Mouse (Mus musculus) MEL-GATA-1-ER (cell line): ENCODE results near the gene Kcnq1.

Experiments used
- DNase-seq: peaks from one replicate; pipeline ENCODE4 v3.0.0-alpha.2; 2012; ENCODE audit warnings: low read depth; ENCODE audit errors: extremely low read depth

Kcnq1 gene

GRCm38 (mm10) chr7:143106062-143106461, at the start of gene Kcnq1:
Gene Kcnq1, plus strand, starts transcription at chr7:143106362.
- no peak for DNase-seq

GRCm38 (mm10) chr7:143057023-143057422, 49.1 kb upstream of the Kcnq1 start:
- DNase-seq: no peak

DNA sequence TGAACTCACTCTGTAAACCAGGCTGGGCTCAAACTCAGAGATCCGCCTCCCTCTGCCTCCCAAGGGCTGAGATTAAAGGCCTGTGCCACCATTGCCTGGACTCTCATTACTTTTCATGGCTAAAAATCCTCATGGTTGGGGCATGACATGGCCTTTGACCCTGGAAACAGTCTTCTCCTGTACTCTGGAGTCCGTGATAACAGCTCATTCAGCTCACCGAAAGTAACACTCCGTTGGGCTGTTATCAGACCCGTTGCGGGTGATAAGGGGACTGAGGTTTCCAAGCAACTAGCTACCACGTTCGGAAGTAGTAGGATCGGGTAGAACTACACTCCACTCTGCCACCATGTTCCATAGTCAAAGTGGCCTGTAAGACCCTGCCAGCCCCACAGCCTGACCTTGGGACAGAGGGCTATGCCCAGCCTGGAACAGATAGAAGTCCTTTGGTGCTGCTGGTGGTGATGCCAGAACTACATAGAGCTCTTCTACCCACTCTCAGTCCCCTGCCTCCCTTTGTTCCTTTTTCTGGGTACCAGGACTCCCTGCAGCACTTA, 48.4 kb upstream of the Kcnq1 start:
- DNase-seq: peak; percentile 70

GRCm38 (mm10) chr7:143058221-143058697, 47.9 kb upstream of the Kcnq1 start:
- DNase-seq: no peak

- DNase-seq: no peak
These were observed 46.8 kb upstream of the Kcnq1 start for GRCm38 (mm10) chr7:143059202-143059870.

DNA sequence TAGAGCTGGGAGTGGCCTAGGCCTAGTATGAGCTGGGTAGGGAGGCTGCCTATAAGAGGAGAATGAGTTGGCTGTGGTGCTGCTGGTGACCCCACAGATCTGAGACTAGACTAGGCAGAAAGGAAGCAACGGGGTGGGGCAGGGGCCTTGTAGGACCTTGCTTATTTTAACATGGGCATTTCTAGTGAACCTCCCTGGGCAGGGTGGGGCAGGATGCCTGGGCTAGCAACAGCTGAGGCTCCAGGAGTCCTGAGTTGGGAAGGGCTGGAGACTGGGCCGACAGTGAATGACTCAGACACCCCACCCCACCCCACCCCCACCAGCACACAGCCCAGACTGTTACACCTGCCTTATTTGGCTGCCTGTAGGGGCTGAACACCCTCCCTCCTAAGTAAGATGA, 43.5 kb upstream of the Kcnq1 start:
- no peak for DNase-seq

DNA sequence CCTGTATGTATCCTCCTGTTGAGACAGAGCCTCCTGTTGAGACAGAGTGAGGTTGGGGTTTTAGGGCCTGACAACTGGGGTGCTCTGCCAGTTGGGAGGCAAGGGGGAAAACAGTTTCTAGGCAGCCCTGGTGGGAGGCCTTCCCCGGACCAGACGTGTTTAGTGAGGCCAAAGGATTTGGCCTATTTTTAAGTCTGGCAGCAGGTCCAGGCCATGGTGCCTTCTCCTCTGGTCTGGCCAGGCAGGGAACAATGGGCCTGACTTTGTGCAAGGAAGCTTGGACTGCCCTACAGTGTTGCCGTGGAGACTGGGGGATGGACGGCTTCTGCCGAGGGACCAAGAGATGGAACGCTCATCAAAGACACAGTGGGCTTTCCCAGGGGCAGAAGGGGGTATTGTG, 41.9 kb upstream of the Kcnq1 start:
- no peak for DNase-seq

- no peak for DNase-seq
These were observed 40.5 kb upstream of the Kcnq1 start for GRCm38 (mm10) chr7:143065692-143066091.

DNA sequence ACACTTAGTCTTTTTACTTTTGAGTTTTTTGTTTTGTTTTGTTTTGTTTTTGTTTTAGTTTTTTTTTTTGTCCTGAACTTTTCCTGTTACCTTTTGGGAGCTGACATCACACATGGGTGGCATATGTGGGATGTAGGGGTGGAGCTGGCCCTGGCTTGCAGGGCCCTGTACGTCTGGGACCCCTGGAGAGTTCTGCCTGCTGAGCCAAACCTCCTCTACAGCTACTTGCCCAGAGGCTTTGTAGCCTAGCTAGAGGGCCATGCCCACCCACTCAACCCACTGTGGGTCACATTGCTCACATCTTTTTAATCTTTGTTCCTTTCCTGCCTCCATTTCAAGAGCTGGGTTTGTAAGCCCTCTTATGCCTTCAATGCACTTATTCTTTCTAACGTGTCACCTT, 38.7 kb upstream of the Kcnq1 start:
- no peak for DNase-seq

DNA sequence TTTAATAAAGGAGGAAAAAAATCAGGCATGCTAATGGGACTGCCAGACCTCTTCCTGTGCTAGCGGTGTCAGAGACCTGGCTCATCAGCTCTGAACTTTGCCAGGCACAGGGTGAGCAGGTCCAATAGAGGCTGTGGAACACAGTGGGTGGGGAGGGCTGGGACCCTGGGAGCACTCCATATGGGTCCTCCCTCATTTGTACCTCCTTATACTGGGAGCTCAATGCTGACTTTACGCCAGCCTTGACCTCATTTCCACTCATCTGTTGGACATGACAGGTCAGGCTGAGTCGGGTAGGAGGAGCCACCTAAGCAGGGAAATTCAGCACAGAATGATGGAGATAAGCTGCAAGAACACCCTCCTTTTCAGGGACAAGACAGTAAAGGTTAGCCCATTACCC, 38.3 kb upstream of the Kcnq1 start:
- DNase-seq: no peak

GRCm38 (mm10) chr7:143068316-143068881, 37.8 kb upstream of the Kcnq1 start:
- DNase-seq: no peak

GRCm38 (mm10) chr7:143068882-143069591, 37.1 kb upstream of the Kcnq1 start, which contains the start of gene Tssc4:
Gene Tssc4, plus strand, starts transcription at chr7:143069249.
- peak; percentile 99 for DNase-seq

GRCm38 (mm10) chr7:143069751-143070400, 36.3 kb upstream of the Kcnq1 start:
- DNase-seq: no peak

GRCm38 (mm10) chr7:143070506-143071070, 35.6 kb upstream of the Kcnq1 start:
- no peak for DNase-seq

- no peak for DNase-seq
These were observed 33.6 kb upstream of the Kcnq1 start for GRCm38 (mm10) chr7:143072605-143073004.

DNA sequence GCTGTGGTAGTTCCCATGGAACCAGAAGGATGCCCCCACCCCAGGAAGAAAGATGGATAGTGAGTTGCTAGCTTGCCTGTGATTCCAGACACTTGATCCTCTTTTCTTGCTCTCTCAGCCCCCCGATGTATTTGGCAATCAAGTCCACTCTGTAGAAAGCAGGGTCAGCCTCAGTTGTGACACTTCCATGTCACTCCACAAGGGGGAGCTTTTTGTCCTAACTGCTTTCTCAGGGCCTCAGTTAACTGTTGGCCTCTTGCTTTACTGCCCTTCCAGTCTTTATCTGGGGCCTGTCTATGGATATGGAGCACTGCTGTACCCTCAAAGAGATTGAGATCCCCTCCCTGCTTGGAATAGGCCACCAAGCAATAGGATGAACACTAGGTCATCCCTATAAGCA, 33.1 kb upstream of the Kcnq1 start:
- peak; percentile 46 for DNase-seq

- no peak for DNase-seq
These were observed 30.8 kb upstream of the Kcnq1 start for GRCm38 (mm10) chr7:143075394-143075793.

DNA sequence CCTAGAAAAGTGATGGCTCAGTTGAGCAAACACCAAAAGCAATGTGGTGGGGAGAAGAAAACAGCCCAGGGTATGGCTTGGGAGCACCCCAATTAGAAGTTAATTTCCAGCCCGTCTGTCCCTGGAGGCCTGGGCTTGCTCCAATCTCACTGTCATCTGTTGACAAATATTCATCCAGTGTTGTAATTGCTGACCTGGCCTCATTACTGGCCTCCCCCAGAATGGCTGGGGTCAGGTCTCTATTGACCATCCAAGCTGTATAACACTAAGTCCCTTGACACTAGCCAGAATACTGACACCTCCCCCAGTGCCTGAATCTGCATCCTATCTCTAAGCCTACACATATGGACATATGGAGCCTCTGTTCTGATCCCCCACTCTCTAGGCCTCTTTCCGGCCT, 28.8 kb upstream of the Kcnq1 start:
- DNase-seq: no peak

DNA sequence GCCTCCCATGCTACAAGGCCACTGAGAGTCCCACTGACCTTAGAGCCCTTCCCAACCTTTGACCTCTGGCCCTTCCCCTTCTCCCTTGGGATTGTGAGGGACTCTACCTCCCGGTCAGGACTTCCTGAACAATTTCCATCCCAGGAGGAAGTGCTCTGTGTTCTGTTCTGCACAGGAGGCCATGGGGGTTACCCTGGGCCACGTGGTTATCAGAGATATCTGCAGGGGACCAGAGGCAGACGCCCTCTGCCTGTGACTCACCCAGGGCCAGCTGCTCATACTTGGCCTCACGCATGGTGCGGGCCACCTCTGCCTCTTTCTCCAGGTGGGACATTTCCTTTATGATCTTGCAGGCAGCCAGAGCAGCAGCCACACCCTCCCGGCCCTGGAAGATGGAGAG, 24.1 kb upstream of the Kcnq1 start:
- DNase-seq: no peak

- no peak for DNase-seq
These were observed 22.5 kb upstream of the Kcnq1 start for GRCm38 (mm10) chr7:143083708-143084107.

GRCm38 (mm10) chr7:143086366-143086765, 19.8 kb upstream of the Kcnq1 start:
- no peak for DNase-seq
